Mouse (Mus musculus) layer of hippocampus, adult 9-11 months (tissue): ENCODE results near the gene Ino80.
A peak's percentile ranks its signal among the peaks of the same experiment; 100 is the strongest.

Source experiments
- DNase-seq: peaks from one replicate; pipeline ENCODE4 v3.0.0; 2022

Ino80 gene

GRCm38 (mm10) chr2:119350555-119351486 lies 126.7 kb downstream of the Ino80 start, which contains the start of gene Chac1:
TSS of gene Chac1 (plus strand) at chr2:119351229.
- DNase-seq: peak; percentile 95

DNA sequence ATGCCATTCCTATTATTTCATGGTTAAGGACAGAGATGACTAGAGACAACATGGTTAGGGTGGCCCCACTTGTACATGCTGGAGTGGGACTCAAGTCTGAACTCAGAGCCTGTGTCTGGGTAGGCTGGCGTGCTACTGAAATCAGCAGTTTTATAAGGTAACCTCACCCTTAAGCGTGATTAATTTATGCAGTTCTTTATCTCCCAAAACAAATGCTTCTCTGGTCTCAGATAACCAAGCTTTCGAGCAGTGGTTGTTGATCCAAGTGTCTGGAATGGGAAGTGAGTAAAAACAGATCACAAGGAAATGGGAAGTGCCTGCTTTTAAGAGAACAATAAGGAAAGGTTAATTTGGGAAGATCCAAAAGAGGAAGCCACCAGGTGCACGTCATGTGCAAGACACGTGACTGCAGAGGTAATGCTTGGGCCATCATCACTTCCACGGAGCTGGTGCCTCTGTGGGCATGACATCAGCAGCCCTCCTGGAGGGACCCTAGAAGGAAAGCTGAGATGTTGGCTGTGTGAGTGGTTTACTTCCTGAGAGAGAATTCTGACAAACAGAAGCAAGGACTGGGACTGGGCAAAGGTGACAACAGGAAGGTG lies 132.8 kb downstream of the Ino80 start:
- no peak for DNase-seq

DNA sequence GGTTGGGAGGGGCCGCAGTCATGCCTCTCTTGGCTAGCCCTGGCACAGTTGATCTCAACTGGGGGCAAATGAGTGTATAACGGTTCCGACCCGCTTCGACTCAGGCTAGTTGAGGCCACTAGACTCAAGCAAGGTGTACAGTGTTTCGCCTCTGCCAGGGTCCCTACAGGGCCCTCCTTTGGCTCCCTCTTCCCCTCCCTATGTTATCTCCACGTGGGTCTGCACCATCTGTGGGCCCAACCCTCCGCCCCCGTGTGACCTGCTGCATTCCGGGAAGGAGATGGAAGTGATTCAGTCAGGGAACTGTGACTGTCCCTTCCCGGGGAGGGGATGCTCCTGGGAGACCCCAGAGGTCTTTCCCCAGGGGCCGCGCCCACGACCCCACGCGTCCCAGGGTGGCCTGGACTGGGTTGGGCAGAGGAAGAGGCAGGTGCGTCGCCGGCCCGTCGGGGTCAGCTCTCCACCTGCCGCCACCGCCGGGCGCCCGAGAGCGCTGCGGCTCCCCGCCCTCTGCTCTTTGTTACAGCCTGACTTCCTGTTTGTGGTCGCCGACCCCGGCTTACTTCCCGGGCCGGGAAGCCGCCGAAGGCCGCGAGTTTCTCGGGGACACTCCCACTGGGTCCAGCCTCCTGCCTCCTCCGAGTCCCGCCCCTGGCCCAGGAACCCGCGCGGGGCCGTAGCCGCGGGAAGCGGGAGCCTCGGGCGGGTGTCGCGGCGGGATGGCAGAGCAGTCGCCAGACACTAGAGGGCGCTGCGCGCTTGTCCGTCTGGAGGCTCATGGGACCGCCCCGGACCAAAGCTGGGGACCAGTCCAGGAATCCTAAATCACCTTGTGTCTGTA lies 139.8 kb downstream of the Ino80 start:
- DNase-seq: peak; percentile 71

GRCm38 (mm10) chr2:119336470-119336869 lies 141.0 kb downstream of the Ino80 start:
- no peak for DNase-seq

- no peak for DNase-seq
These were observed 141.5 kb downstream of the Ino80 start for GRCm38 (mm10) chr2:119336002-119336401.

DNA sequence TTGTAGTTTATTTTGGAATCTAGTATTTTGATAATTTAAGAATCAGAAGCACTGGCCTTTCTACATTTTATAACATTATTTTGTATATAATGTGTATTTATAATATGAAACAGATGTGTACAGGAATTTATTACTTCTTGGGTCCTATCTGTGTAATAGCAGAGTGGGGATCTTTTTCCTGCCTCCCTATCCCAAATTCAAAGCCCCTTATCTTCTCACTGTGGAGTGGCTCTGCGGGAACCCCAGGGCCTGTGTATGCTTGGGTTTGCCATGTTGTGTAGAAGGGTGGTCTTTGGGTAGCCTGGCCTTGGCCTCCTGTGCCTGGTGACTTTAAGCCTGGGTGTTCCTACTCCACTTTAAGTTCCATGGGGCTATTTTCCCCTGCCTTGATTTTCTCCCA lies 142.0 kb downstream of the Ino80 start:
- no peak for DNase-seq

- no peak for DNase-seq
These were observed 142.4 kb downstream of the Ino80 start for GRCm38 (mm10) chr2:119334964-119335525.

GRCm38 (mm10) chr2:119334135-119334534 lies 143.4 kb downstream of the Ino80 start:
- DNase-seq: no peak

DNA sequence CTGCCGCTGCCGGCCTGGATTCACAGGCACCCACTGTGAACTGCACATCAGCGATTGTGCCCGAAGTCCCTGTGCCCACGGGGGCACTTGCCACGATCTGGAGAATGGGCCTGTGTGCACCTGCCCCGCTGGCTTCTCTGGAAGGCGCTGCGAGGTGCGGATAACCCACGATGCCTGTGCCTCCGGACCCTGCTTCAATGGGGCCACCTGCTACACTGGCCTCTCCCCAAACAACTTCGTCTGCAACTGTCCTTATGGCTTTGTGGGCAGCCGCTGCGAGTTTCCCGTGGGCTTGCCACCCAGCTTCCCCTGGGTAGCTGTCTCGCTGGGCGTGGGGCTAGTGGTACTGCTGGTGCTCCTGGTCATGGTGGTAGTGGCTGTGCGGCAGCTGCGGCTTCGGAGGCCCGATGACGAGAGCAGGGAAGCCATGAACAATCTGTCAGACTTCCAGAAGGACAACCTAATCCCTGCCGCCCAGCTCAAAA lies 145.3 kb downstream of the Ino80 start:
- DNase-seq: no peak

DNA sequence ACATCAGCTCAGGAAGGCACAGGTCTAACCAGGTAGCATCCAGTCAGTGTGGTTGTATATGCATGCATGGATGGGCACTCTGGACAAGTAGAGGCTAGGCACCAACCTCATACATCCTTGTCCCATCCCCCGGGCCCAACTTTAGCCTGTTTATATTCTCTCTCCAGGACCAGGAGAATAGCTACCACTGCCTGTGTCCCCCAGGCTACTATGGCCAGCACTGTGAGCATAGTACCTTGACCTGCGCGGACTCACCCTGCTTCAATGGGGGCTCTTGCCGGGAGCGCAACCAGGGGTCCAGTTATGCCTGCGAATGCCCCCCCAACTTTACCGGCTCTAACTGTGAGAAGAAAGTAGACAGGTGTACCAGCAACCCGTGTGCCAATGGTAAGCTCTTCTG lies 146.7 kb downstream of the Ino80 start:
- no peak for DNase-seq

GRCm38 (mm10) chr2:119329123-119329817 lies 148.2 kb downstream of the Ino80 start:
- DNase-seq: no peak

- DNase-seq: no peak
These were observed 148.9 kb downstream of the Ino80 start for GRCm38 (mm10) chr2:119328546-119328945.

GRCm38 (mm10) chr2:119327942-119328526 lies 149.5 kb downstream of the Ino80 start:
- DNase-seq: no peak

DNA sequence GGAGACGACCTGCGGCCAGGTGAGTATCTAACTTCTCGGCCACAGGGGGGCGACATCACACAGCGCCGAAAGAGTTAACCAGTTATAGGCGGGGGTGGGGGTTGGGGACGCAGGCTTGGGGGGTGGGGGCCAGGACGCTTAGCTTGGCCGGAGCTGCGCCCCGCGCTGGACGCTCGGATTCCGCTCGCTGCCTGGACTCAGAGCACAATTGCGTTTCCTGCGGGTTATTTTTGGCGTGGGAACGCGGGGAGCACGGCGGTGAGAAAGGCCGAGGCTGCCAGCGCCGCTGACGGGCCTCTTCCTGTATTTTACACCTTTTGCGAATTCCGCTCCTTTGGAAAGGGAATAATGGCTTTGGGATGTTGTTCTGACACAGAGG lies 150.4 kb downstream of the Ino80 start:
- no peak for DNase-seq

GRCm38 (mm10) chr2:119326161-119327101 lies 151.1 kb downstream of the Ino80 start:
- no peak for DNase-seq

DNA sequence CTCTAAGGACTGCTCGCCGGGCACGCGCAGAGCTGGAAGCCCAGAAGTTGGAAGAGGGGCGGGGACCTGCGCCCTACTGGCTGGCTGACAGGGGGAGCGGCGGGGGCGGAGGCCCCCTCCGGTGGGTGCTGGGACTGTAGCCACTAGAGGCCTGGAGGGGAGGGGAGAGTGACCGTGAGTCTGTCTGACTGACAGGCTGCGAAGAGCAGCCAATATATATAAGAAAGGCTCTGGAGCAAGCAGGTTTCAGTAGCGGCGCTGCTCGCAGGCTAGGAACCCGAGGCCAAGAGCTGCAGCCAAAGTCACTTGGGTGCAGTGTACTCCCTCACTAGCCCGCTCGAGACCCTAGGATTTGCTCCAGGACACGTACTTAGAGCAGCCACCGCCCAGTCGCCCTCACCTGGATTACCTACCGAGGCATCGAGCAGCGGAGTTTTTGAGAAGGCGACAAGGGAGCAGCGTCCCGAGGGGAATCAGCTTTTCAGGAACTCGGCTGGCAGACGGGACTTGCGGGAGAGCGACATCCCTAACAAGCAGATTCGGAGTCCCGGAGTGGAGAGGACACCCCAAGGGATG lies 151.8 kb downstream of the Ino80 start, which contains the start of gene Dll4:
TSS of gene Dll4 (plus strand) at position 217 of the 576 bp plus-strand sequence.
- DNase-seq: no peak

DNA sequence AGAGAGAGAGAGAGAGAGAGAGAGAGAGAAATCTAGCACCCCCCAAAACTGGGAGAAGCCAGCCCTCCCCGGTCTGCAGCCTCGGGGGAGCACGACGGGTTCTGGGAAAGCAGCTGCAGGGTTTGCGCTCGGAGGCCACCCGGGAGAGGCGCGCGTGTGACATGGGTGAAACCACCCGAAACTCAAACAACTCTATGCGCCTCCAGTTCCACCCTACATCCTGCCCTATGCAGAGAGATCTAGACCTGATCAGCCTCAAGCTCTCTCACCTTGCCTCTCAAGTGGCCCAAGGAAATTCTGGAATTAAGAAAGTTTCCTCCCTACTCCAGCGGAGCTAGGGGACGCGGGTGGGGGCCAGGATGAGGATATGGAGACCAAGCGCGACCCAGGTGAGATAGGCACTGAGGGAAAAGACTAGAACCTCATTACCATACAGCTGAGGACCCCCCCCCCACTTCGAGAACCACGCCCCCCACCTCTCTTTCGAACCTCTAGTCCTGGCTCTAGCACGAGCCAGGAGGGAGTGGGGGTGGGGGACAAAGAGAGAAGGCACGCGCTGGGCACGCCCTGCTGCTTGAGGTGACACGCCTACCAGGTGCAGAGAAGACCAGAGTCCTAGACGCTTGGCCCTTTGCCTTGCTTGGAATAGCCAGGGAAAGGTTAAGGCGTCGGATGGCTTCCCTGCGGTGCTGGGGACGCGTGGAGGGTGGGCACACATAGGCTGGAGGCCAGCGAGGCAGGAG lies 152.7 kb downstream of the Ino80 start:
- no peak for DNase-seq

- no peak for DNase-seq
These were observed 153.5 kb downstream of the Ino80 start for GRCm38 (mm10) chr2:119323866-119324575.
